Mouse (Mus musculus): ENCODE results near the gene Mpeg1. TPM values are rescaled to one million over a fixed set of nuclear protein-coding genes. Genes with fewer than 3 reads are reported as not detected.

The Mpeg1 gene
- polyA plus RNA-seq, 1 experiment from 2014 or later, result 0.30 TPM

DNA sequence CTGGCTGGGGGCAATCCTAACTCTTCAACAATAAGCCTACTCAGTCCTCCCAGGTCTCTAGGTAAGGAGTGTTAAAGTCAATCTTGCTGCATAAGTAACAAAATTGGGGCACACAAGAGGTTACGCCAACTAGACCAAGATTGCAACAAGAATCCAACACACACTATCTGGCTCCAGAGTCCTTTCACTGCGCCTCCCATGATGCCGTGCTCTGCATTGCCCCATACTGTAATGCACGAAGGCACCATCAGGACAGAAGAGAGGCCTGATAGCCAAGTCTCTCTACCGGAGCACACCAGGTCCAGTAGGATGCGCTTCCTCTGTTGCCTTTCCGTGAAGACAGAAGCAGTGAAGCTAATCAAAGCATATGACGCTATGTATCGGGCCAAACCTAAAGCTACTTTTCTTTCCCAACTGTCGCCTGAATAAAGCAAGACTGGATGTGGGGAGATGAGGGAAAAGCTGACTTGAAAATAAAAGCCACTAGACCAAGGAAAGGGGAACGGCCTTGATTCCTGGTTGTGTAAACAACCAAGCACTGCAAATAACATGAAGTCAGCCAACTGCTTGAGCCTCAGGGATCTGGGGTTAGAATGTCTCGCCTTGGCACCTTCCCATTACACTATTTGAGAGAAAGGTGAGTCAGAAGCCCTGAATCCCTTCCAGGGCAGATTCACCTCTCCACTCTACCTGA, 27.1 kb downstream of the Mpeg1 start:
- H3K4me2 ChIP-seq, result no peak overlapping the region
- peak overlapping the region; percentile 80; the same call in 1 of the 2 replicates for H3K27ac ChIP-seq
- H3K36me3 ChIP-seq (ENCODE audit: poor library complexity, severe bottlenecking), result peaks cover 70% of the 10 kb centered on the region
- no peak overlapping the region for H3K4me3 ChIP-seq
- H3K4me1 ChIP-seq, result peaks cover 39% of the 10 kb centered on the region
- 88% methylated on average over 12 of the region's 12 CpGs for WGBS
- no peak overlapping the region for H3K9ac ChIP-seq
- no peak for ATAC-seq
- H3K27me3 ChIP-seq, result no peaks in the 10 kb centered on the region
- no peaks in the 10 kb centered on the region for H3K9me3 ChIP-seq (replicated peaks)

DNA sequence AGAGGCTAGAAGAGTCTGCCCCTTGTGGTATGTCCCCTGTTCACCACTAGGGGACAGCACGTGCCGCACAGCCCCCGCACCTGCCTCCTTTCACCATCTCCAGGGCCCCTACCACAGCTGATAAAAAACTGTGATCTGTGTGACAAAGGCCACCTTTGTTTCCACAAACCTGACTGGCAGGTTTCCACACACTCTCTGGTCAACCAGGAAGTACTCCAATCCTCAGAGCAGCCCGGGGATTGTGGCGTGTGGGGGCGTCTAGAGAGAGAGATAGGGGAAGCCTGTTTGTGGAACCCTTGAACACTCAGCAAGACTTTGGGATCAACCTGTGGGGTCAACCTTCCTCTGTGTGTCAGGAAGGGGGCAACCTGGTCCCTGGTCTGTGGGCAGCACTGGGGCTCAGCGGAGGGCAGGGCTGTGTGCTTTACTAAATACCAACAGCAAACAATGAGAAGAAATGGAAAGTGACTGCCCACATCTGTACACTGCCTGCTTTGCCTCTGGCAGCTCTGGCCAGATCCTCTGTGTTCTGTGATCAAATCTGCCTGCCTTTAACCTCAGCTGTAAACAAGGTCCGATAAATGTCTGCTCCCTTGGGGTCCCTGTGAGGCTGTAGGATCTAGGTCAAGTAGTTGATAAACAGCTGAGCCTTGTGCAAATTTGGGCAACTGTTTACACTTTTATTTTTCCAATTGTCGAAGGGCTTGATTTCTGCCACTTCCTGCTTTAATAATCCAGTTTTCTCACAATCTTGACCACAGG, 27.8 kb downstream of the Mpeg1 start:
- Histone ChIP-seq H3K4me2 (peak overlapping the region; percentile 32), H3K4me3 (no peak overlapping the region), H3K27ac (peak overlapping the region; percentile 80), H3K9ac (peak overlapping the region; percentile 34), H3K9me3 (replicated peaks) (no peaks in the 10 kb centered on the region), H3K36me3 (ENCODE audit: poor library complexity, severe bottlenecking) (peaks cover 63% of the 10 kb centered on the region), H3K27me3 (no peaks in the 10 kb centered on the region), H3K4me1 (peaks cover 39% of the 10 kb centered on the region)
- ATAC-seq, result peak; percentile 26; the same call in 1 of the 2 replicates
- 6% methylated on average over 9 of the region's 9 CpGs for WGBS

DNA sequence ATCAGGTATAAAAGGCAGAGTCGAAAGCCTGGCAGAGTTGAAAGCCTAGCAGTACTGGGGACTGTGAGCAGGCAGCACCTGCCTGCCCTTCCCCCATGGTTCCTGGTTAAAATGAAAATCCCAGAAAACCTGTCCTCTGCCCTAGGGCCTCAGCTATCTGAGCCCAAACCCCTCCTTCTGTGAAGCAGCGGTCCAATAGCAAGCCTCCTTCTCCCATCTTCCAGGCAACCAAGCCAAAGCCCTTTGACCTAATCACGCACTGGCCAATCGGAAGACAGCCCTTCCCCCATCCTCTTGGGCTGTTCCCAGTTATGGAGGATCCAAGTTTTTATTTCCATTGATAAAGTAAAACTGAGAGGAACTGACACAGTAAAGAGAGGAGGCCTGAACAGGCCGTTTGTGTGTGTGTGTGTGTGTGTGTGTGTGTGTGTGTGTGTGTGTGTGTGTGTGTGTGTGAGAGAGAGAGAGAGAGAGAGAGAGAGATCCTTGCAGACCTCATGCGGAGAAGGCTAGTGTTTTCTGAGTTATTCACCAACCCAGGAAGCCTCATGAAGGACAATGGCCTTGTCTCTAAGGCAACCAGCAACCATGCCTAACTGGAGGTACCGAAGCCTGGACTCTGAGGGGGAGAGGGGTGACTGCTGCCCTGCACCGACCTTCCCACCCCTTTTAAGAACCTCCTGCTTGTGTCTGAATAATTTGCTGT, 28.5 kb downstream of the Mpeg1 start:
- peaks cover 46% of the 10 kb centered on the region for H3K4me1 ChIP-seq
- peak; percentile 80 for ATAC-seq
- H3K27ac ChIP-seq, result peak overlapping the region; percentile 80
- WGBS, result 1% methylated on average over 8 of the region's 8 CpGs
- peak overlapping the region; percentile 32 for H3K4me2 ChIP-seq
- H3K9me3 ChIP-seq (replicated peaks), result no peaks in the 10 kb centered on the region
- H3K27me3 ChIP-seq, result no peaks in the 10 kb centered on the region
- H3K36me3 ChIP-seq (ENCODE audit: poor library complexity, severe bottlenecking), result peaks cover 57% of the 10 kb centered on the region
- no peak overlapping the region for H3K4me3 ChIP-seq
- peak overlapping the region; percentile 34; the same call in 1 of the 2 replicates for H3K9ac ChIP-seq

DNA sequence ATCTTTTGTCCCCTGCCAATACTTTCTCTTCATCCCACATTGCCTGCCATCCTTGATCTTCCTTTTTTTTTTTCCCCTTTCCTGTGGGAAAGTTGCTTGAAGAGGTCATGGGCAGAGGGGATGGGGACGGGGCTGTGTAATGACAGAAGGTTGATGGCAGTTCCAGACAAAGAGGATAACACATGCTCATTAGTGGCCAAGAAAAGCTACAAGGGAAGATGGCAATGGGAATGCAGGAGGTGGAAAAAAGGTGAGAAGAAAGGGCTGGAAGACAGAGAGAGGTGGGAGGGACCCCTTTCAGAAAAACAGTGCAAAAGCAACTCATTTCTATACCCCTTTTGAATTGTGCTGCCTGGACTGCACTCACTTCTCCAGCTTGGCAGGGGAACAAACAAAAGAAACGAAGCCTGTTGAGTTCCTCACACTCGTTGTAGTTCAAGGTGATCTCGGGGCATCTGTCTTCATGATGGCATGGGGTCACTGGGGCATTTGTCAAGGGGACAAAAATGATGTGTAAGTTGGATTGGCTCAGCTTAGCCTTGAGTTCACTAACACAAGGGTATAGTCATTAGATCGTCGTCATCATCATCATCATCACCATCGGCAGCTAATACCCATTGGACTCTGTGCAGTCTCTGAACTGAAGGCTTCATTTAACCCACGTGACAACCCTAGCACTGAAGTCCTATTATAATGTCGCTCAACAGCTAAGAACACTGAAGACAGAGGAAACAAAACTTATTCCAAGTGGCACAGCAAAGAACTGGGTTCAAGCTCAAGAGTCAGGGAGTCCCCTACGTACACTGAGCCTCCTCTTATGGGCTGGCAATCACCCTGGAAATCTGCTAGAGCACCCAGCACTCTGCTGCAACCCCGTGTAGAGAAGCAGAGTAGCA, 29.3 kb downstream of the Mpeg1 start:
- peak; percentile 25 for ATAC-seq
- H3K27me3 ChIP-seq, result no peaks in the 10 kb centered on the region
- peak overlapping the region; percentile 32 for H3K4me2 ChIP-seq
- H3K9ac ChIP-seq, result no peak overlapping the region
- no peaks in the 10 kb centered on the region for H3K9me3 ChIP-seq (replicated peaks)
- H3K4me1 ChIP-seq, result peaks cover 50% of the 10 kb centered on the region
- H3K4me3 ChIP-seq, result no peak overlapping the region
- H3K36me3 ChIP-seq (ENCODE audit: poor library complexity, severe bottlenecking), result peaks cover 49% of the 10 kb centered on the region
- peak overlapping the region; percentile 80 for H3K27ac ChIP-seq
- 13% methylated on average over 11 of the region's 11 CpGs for WGBS

DNA sequence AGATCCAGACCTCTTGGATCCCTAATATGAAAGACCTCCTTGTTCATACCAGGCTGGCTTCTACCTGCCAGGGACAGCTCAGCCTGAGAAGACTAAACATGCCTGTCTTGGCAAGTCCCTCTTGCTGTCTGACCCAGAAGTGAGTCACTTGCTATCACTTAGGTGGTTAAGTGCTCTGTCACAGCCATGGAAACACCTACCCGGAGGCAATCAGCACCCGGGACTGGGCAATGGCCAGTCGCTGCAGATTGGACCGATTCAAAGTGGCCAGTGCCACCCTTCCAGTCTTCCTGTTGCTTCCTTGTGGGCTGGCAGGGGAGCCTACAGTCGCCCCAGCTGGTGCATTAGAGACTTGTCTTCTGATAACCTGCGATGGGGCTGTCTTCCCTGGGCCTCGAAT, 31.1 kb downstream of the Mpeg1 start:
- H3K9me3 ChIP-seq (replicated peaks), result no peaks in the 10 kb centered on the region
- H3K4me2 ChIP-seq, result no peak overlapping the region
- no peaks in the 10 kb centered on the region for H3K27me3 ChIP-seq
- peaks cover 64% of the 10 kb centered on the region for H3K4me1 ChIP-seq
- H3K27ac ChIP-seq, result no peak overlapping the region
- no peak overlapping the region for H3K9ac ChIP-seq
- H3K4me3 ChIP-seq, result no peak overlapping the region
- ATAC-seq, result no peak
- peaks cover 40% of the 10 kb centered on the region for H3K36me3 ChIP-seq (ENCODE audit: poor library complexity, severe bottlenecking)
- 88% methylated on average over 7 of the region's 7 CpGs for WGBS

DNA sequence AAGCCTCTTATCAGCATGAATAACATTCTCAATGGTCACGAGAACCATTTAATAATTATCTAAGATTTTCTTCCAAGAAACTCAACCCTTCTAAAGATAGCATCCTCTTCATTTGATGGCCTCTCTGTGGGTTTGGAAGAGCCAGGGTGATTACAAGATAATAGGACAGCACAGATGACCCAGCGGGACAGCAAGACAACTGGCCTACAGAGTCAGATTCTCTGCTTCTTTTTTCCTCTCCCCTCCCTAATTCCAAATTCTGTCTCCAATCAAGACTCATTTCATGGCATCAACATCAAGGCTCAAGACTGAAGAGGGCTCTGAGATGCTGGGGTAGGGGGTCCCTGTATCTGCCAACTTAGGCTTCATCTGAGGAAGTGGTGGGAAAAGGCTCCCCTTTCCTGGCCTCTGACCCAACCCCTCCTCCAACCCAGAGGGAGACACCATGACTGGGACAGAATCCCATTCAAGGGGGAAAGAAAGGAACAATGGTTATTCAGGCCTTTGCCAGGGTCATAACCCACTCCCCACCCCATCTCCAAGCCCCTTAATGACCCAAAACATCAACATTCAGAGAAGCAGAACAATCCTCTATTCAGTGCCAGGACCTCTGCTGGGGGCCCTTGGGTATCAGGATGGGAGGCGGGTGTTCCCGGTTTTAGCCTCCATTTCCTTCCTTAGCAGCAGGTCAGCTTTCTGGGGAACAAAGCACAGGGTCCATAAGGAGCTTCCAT, 33.0 kb downstream of the Mpeg1 start:
- 29% methylated on average over 4 of the region's 4 CpGs for WGBS
- peaks cover 41% of the 10 kb centered on the region for H3K36me3 ChIP-seq (ENCODE audit: poor library complexity, severe bottlenecking)
- H3K4me1 ChIP-seq, result peaks cover 66% of the 10 kb centered on the region
- no peaks in the 10 kb centered on the region for H3K9me3 ChIP-seq (replicated peaks)
- H3K4me3 ChIP-seq, result no peak overlapping the region
- no peak overlapping the region for H3K27ac ChIP-seq
- H3K4me2 ChIP-seq, result no peak overlapping the region
- no peak for ATAC-seq
- H3K27me3 ChIP-seq, result no peaks in the 10 kb centered on the region
- no peak overlapping the region for H3K9ac ChIP-seq

DNA sequence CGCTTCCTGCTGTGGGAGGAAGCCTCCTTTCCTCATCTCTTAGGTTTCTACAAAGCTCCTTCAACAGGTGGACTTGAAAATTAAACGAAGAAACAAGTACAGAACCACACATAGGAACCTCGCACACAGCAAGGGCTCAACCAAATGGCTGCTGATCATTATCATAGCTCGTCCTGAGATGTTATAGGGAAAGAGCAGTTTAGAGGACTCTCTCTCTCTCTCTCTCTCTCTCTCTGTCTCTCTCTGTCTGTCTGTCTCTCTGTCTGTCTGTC, 33.5 kb downstream of the Mpeg1 start:
- no peak for ATAC-seq
- H3K27ac ChIP-seq, result no peak overlapping the region
- H3K9ac ChIP-seq, result no peak overlapping the region
- H3K4me1 ChIP-seq, result peaks cover 66% of the 10 kb centered on the region
- no peaks in the 10 kb centered on the region for H3K27me3 ChIP-seq
- H3K4me2 ChIP-seq, result no peak overlapping the region
- no peak overlapping the region for H3K4me3 ChIP-seq
- H3K36me3 ChIP-seq (ENCODE audit: poor library complexity, severe bottlenecking), result peaks cover 41% of the 10 kb centered on the region
- H3K9me3 ChIP-seq (replicated peaks), result no peaks in the 10 kb centered on the region
- 19% methylated on average over 4 of the region's 4 CpGs for WGBS

DNA sequence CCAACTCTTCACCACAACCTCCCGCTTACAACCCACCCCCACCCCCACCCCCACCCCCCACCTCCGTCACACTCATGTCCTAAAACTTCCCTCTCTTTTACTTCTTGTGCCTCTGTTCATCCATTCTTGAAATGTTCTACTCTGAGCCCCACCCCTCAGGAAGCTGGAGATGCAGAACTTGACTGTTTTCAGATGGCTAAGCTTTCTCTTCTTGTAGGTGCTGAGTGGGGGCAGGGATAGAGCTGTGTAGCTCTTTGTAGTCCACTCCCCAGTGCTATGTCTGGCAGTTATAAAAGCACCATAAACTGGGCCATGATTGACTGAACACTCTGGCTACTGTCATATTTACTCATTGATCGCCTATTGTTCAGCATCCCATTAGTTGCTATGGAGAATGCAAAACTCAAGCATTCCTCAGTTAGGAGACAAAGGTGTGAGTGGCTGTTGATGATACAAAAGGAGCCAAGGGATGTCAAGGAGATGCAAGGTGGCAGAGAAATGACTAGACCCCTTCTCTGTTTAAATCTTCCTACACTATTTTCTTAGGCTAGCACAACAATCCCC, 34.5 kb downstream of the Mpeg1 start:
- no peak for ATAC-seq
- H3K4me3 ChIP-seq, result no peak overlapping the region
- H3K9ac ChIP-seq, result no peak overlapping the region
- no peaks in the 10 kb centered on the region for H3K27me3 ChIP-seq
- no peak overlapping the region for H3K4me2 ChIP-seq
- H3K9me3 ChIP-seq (replicated peaks), result no peaks in the 10 kb centered on the region
- 42% methylated on average over 3 of the region's 3 CpGs for WGBS
- H3K27ac ChIP-seq, result no peak overlapping the region
- peaks cover 39% of the 10 kb centered on the region for H3K36me3 ChIP-seq (ENCODE audit: poor library complexity, severe bottlenecking)
- H3K4me1 ChIP-seq, result peaks cover 66% of the 10 kb centered on the region

DNA sequence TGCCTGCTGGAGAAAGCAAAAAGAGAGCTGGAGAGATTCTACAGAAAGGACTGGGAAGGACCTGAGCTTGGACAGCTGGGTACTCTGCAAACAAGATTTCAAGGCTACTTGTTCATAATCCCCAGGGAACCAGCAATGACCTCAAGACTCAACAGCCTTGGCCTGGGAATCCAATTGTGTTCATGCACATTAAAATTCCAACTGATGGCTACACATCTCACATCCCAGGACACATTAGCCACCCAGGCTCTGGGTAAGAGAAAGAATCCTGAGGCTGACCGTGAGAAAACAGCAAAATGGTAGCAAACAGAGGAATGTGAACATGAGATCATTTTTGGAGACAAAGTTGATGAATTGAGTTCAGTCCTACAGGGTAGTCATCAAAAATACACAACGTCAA, 35.7 kb downstream of the Mpeg1 start:
- no peaks in the 10 kb centered on the region for H3K9me3 ChIP-seq (replicated peaks)
- 88% methylated on average over 2 of the region's 2 CpGs for WGBS
- no peaks in the 10 kb centered on the region for H3K27me3 ChIP-seq
- no peak overlapping the region for H3K4me2 ChIP-seq
- H3K4me1 ChIP-seq, result peaks cover 63% of the 10 kb centered on the region
- no peak overlapping the region for H3K4me3 ChIP-seq
- H3K27ac ChIP-seq, result no peak overlapping the region
- ATAC-seq, result no peak
- peaks cover 27% of the 10 kb centered on the region for H3K36me3 ChIP-seq (ENCODE audit: poor library complexity, severe bottlenecking)
- no peak overlapping the region for H3K9ac ChIP-seq

DNA sequence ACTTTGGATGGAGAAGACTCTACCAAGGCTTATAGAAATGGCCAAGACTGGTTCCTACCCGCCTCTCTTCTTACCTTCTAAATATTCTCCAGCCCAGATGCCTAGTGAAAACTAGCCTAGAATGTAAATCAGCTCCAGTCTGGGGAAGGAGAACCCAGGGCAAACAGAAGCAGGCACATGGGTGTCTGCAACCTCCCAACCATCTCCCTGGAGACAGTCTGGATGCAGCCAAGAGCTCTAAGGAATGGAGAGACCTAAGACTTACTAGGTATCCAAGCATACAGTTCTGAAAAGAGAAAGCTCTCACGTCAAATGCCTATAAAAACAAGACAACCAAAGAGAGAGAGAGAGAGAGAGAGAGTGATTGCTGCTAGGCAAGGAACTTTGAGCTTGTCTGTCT, 37.3 kb downstream of the Mpeg1 start:
- Histone ChIP-seq H3K36me3 (ENCODE audit: poor library complexity, severe bottlenecking) (peaks cover 13% of the 10 kb centered on the region; the same call in 1 of the 2 replicates), H3K4me3 (no peak overlapping the region), H3K9ac (no peak overlapping the region), H3K4me1 (peaks cover 56% of the 10 kb centered on the region), H3K9me3 (replicated peaks) (no peaks in the 10 kb centered on the region), H3K27ac (no peak overlapping the region), H3K27me3 (no peaks in the 10 kb centered on the region), H3K4me2 (0 out of 2 replicates have a peak overlapping the region, but pooled peaks have one; percentile 5)
- ATAC-seq, result no peak
- WGBS, result 80% methylated on average over 2 of the region's 2 CpGs

DNA sequence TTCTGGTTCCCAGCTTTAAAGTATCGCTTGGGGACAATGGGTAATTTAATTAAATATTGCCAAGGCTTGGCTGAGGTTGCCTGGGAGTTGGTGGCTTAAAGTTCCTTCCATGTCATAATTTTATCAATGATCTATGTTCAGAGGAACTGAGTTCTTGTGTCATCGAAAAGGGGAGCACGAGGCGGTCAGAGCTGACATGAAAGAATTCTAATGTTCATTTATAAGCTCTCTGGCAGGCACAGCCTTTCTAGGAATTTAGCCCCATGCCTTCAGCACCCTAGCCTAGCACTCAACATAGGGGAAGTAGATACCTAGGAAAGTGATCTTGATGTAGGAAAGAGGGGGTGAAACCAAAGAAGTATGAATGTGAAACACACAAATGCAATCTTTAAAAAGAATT, 37.7 kb downstream of the Mpeg1 start:
- Histone ChIP-seq H3K4me3 (no peak overlapping the region), H3K4me2 (peak overlapping the region; percentile 87), H3K36me3 (ENCODE audit: poor library complexity, severe bottlenecking) (peaks cover 13% of the 10 kb centered on the region; the same call in 1 of the 2 replicates), H3K9me3 (replicated peaks) (no peaks in the 10 kb centered on the region), H3K27me3 (no peaks in the 10 kb centered on the region), H3K27ac (no peak overlapping the region), H3K4me1 (peaks cover 56% of the 10 kb centered on the region), H3K9ac (no peak overlapping the region)
- WGBS, result 78% methylated on average over 4 of the region's 4 CpGs
- ATAC-seq, result no peak
